Mouse (Mus musculus) B cell, adult 67 days (primary cell): ENCODE data around the gene Krtap21-1. TPM values are rescaled to one million over a fixed set of nuclear protein-coding genes. Genes with fewer than 3 reads are reported as not detected.

Experiments used
- total RNA-seq, 2 experiments: library from RNA; stranded (reverse); gene quantifications; 4 replicates each; pipeline ENCODE4 v1.2.4; 2023

Gene Krtap21-1
- total RNA-seq, result not detected

GRCm38 (mm10) chr16:89403768-89404167 is at the start of gene Krtap21-1:
TSS of gene Krtap21-1 (minus strand) at chr16:89403868.

DNA sequence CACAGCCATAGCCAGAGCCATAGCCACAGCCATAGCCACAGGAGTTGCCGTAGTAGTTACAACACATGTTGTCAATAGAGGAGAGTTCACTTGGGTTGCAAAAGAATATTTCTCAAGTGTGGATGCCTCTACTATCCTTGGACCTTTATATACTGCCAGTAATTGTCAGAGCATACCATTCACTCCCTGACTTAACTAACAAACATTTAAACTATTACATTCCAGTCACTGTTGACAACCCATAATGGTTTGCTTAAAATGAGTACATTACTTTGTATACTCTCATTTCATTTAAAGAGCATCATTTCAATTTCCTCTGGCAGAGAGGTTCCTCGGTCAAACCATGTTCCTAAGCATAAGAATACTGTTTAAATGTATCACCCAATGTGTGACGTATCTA is 16.3 kb upstream of the Krtap21-1 start, which contains the start of gene Krtap6-2:
Gene Krtap6-2, minus strand, starts transcription at position 101 of the 400 bp plus-strand sequence.

Other genes starting within 250 kb of the Krtap21-1 start
- not detected for gene Gm9789, start 245.9 kb downstream of the Krtap21-1 start, total RNA-seq
- gene Gm7735, start 234.4 kb downstream of the Krtap21-1 start, total RNA-seq, result not detected
- not detected for gene 1110057P08Rik, start 229.1 kb downstream of the Krtap21-1 start, total RNA-seq
- not detected for gene Krtap20-2, start 198.0 kb downstream of the Krtap21-1 start, total RNA-seq
- not detected for gene Krtap6-2, start 16.2 kb upstream of the Krtap21-1 start, total RNA-seq
- gene Krtap8-1, start 84.1 kb upstream of the Krtap21-1 start, total RNA-seq, result not detected
- gene Krtap7-1, start 104.5 kb upstream of the Krtap21-1 start, total RNA-seq, result not detected
- not detected for gene Krtap11-1, start 167.3 kb upstream of the Krtap21-1 start, total RNA-seq